In the genomic region with DNA sequence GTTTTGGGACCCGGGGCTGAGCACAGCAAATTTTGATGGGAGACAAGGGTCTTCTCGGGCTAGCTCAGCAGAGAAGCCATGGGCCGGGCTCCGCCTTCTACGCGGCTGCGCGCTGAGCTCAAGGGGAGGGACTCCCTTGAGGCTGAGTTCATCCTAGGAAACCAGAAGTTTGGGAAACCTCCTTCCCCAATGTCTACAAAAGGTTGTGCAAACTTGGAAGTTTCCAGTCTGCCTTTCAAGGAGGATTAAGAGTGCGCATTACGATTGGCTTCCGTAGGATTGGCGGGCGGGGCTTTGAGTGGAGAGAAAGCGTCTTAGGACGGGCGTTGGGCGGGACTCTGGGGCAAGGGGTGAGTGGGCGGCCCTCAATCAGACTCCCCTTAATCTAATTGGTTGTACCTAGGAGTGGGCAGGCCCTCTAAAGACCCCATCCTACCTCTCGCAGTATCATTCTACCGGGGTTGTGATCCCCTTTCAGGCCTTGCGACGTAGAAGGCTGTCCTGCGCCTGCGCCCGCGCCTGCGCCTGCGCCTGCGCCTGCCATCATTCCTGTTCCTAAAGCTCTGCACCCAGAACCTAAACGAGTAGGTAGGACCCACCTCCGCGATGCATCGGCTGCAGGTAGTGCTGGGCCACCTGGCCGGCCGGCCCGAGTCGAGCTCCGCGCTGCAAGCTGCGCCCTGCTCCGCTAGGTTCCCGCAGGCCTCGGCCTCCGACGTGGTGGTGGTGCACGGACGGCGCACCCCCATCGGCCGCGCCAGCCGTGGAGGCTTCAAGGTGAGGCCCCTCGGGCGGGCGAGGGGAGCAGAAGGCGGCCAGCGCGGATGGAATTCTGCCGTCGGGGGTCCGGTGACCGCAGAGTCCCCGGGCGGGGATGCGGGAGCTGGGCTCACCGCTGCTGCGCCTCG, we compare ENCODE assay signal across 8 mouse cellular contexts. TPM values are rescaled to one million over a fixed set of nuclear protein-coding genes. Genes with fewer than 3 reads are reported as not detected.
A peak's percentile ranks its signal among the peaks of the same experiment; 100 is the strongest.
DNase-seq lines count a peak whose midpoint lies in the region; ATAC-seq lines count a peak whose summit lies in the region.

A gene (minus strand): TSS at position 503 of the 908 bp plus-strand sequence.

- peak within 1 kb of the TSS; percentile 90 to 94 for H3K27ac ChIP-seq in heart, embryonic 14.5 days (replicated peaks in 1 of 2; ENCODE audit: control insufficient read depth in 1 of 2, insufficient read depth in 1 of 2, low read depth in 2 of 2, low read length in 2 of 2)
- H3K27ac ChIP-seq in liver, embryonic 13.5 days = peak within 1 kb of the TSS; percentile 92
- H3K27ac ChIP-seq in stomach, embryonic 16.5 days (ENCODE audit: low read length) = peak within 1 kb of the TSS; percentile 97

- peak within 1 kb of the TSS; percentile 79 to 89 for H3K4me3 ChIP-seq in heart, embryonic 14.5 days (ENCODE audit: control insufficient read depth in 1 of 2, insufficient read depth in 1 of 2, low read depth in 1 of 2, low read length in 2 of 2)
- peak within 1 kb of the TSS; percentile 84 for H3K4me3 ChIP-seq in liver, embryonic 13.5 days (replicated peaks)
- H3K4me3 ChIP-seq in stomach, embryonic 16.5 days (replicated peaks; ENCODE audit: low read length) = peak within 1 kb of the TSS; percentile 75

- peaks cover 10 to 15% of the 10 kb centered on the region in 2 experiments for H3K4me1 ChIP-seq in heart, embryonic 14.5 days (ENCODE audit: control insufficient read depth in 2 of 2, insufficient read depth in 2 of 2, low read length in 2 of 2)
- H3K4me1 ChIP-seq in liver, embryonic 13.5 days (replicated peaks) = peaks cover 37% of the 10 kb centered on the region
- H3K4me1 ChIP-seq in stomach, embryonic 16.5 days (ENCODE audit: control insufficient read depth, insufficient read depth, low read length) = peaks cover 16% of the 10 kb centered on the region

- under 1% methylated on average over 68 of the region's 68 CpGs for WGBS in heart, embryonic 14.5 days
- WGBS in liver, embryonic 13.5 days (ENCODE audit: insufficient replicate concordance) = under 1% methylated on average over 68 of the region's 68 CpGs
- under 1% methylated on average over 68 of the region's 68 CpGs for WGBS in stomach, embryonic 16.5 days

- H3K36me3 ChIP-seq in heart, embryonic 14.5 days (ENCODE audit: control insufficient read depth, insufficient read depth, low read length) = peaks cover 44% of the 10 kb centered on the region
- peaks cover 33% of the 10 kb centered on the region for H3K36me3 ChIP-seq in liver, embryonic 13.5 days
- H3K36me3 ChIP-seq in stomach, embryonic 16.5 days (ENCODE audit: control insufficient read depth, insufficient read depth, low read length) = 0 out of 2 replicates have a peak, but pooled peaks cover 11% of the 10 kb centered on the region

- peak within 1 kb of the TSS; percentile 82 for H3K9ac ChIP-seq in heart, embryonic 14.5 days (ENCODE audit: low read length)
- H3K9ac ChIP-seq in liver, embryonic 13.5 days = peak within 1 kb of the TSS; percentile 78
- peak within 1 kb of the TSS; percentile 89 for H3K9ac ChIP-seq in stomach, embryonic 16.5 days (ENCODE audit: low read length)

- no peaks in the 10 kb centered on the region for H3K9me3 ChIP-seq in heart, embryonic 14.5 days (ENCODE audit: control insufficient read depth, low read length)
- H3K9me3 ChIP-seq in liver, embryonic 13.5 days (replicated peaks) = no peaks in the 10 kb centered on the region
- no peaks in the 10 kb centered on the region for H3K9me3 ChIP-seq in stomach, embryonic 16.5 days (replicated peaks; ENCODE audit: control insufficient read depth, low read length)

- no peaks in the 10 kb centered on the region for H3K27me3 ChIP-seq in heart, embryonic 14.5 days (ENCODE audit: control insufficient read depth, insufficient read depth, low read length)
- no peaks in the 10 kb centered on the region for H3K27me3 ChIP-seq in liver, embryonic 13.5 days
- no peaks in the 10 kb centered on the region for H3K27me3 ChIP-seq in stomach, embryonic 16.5 days (ENCODE audit: control insufficient read depth, insufficient read depth, low read length)

- DNase-seq in c-Kit-negative CD71-positive TER-119-positive erythroid progenitor cells, embryonic 14.5 days (ENCODE audit: low read depth, low spot score) = peak; percentile 68
- peak; percentile 98 for DNase-seq in fibroblast of lung, adult 2 months (ENCODE audit: low read depth)
- peak; percentile 97 for DNase-seq in kidney, postnatal 14 days
- DNase-seq in liver, embryonic 13.5 days = peak; percentile 88
- DNase-seq in neural tube, embryonic 10.5 days (ENCODE audit: extremely low spot score, low spot score) = peak; percentile 88

- H3K4me2 ChIP-seq in heart, embryonic 14.5 days (ENCODE audit: low read length) = peak within 1 kb of the TSS; percentile 84
- peak within 1 kb of the TSS; percentile 94 for H3K4me2 ChIP-seq in liver, embryonic 13.5 days
- H3K4me2 ChIP-seq in stomach, embryonic 16.5 days (ENCODE audit: low read depth, low read length) = peak within 1 kb of the TSS; percentile 89

- ATAC-seq in CD4-positive, CD25-positive, alpha-beta regulatory T cell, adult 4 months = peak; percentile 95
- peak; percentile 96 for ATAC-seq in heart, embryonic 14.5 days (ENCODE audit: insufficient number of reproducible peaks, insufficient read depth, low FRiP score, low read depth)
- peak; percentile 96 for ATAC-seq in liver, embryonic 13.5 days (ENCODE audit: low read depth)
- peak; percentile 99 for ATAC-seq in stomach, embryonic 16.5 days (ENCODE audit: insufficient read depth, low FRiP score)

RNA-seq across cellular contexts. Expression of the gene that starts here (rescaled TPM):
- 10 to 100 TPM; 63.4 to 74.5 TPM for polyA plus RNA-seq in CD4-positive, CD25-positive, alpha-beta regulatory T cell, adult 4 months (2017; shearing (Covaris generic))
- 13.2 and 14.9 TPM in 2 replicates for polyA plus RNA-seq in heart, embryonic 14.5 days (2014; fragmentation: Nextera tagmentation; extraction: Ambion mirVana)
- 18.6 and 21.7 TPM in 2 replicates for polyA plus RNA-seq in liver, embryonic 13.5 days (2015; fragmentation: Nextera tagmentation; extraction: Ambion mirVana)
- 43.2 and 46.7 TPM in 2 replicates for polyA plus RNA-seq in stomach, embryonic 16.5 days (2015; fragmentation: Nextera tagmentation; extraction: Ambion mirVana)

Comparison
In these comparisons a context has a peak if more than half of its experiments do, and no peak if none do; other contexts are left out.
1. Peak in every context shown above with its lines: DNase-seq, ATAC-seq, H3K4me3 ChIP-seq and H3K27ac ChIP-seq.